Mouse (Mus musculus) embryonic facial prominence, embryonic 11.5 days (tissue): ENCODE measurements around the gene Gm10188. TPM values are rescaled to one million over a fixed set of nuclear protein-coding genes. Genes with fewer than 3 reads are reported as not detected.
A peak's percentile ranks its signal among the peaks of the same experiment; 100 is the strongest.

Experiments used
- ATAC-seq: fragments of 200-750 bp; cut with Nextera tagmentation; replicated peaks from 2 replicates; pipeline ENCODE4 v1.8.0; 2017; ENCODE audit warnings: low read depth; ENCODE audit not compliant: insufficient number of reproducible peaks, low FRiP score, low TSS enrichment
- DNase-seq: peaks from one replicate; pipeline ENCODE4 v3.0.0-alpha.2; 2015; ENCODE audit warnings: low spot score
- H3K27ac ChIP-seq: fragments of 300-500 bp; sonication (generic); replicated peaks from 2 replicates; pipeline ENCODE4 v1.5.1; 2014; ENCODE audit warnings: mild to moderate bottlenecking, low read depth, low read length, control low read depth
- H3K27me3 ChIP-seq: fragments of 300-500 bp; sonication (generic); 2 replicates; pipeline ENCODE4 v1.6.1; 2014; ENCODE audit warnings: mild to moderate bottlenecking, low read length, moderate library complexity, mixed read lengths; ENCODE audit not compliant: control insufficient read depth, insufficient read depth
- H3K36me3 ChIP-seq: fragments of 300-500 bp; sonication (generic); replicated peaks from 2 replicates; pipeline ENCODE4 v1.6.1; 2014; ENCODE audit warnings: low read depth, mild to moderate bottlenecking, low read length, moderate library complexity, mixed read lengths; ENCODE audit not compliant: control insufficient read depth, insufficient read depth
- H3K4me1 ChIP-seq: fragments of 300-500 bp; sonication (generic); 2 replicates; pipeline ENCODE4 v1.6.1; 2014; ENCODE audit warnings: low read length, mixed read lengths; ENCODE audit not compliant: control insufficient read depth, insufficient read depth
- H3K4me2 ChIP-seq: fragments of 300-500 bp; sonication (generic); 2 replicates; pipeline ENCODE4 v1.6.1; 2014; ENCODE audit warnings: low read depth, mild to moderate bottlenecking, control low read depth, low read length, moderate library complexity
- H3K4me3 ChIP-seq: fragments of 300-500 bp; sonication (generic); 2 replicates; pipeline ENCODE4 v1.5.1; 2014; ENCODE audit warnings: low read depth, low read length, control low read depth
- H3K9ac ChIP-seq: fragments of 300-500 bp; sonication (generic); replicated peaks from 2 replicates; pipeline ENCODE4 v1.6.1; 2014; ENCODE audit warnings: mild to moderate bottlenecking, control low read depth, low read length
- H3K9me3 ChIP-seq: fragments of 300-500 bp; sonication (generic); replicated peaks from 2 replicates; pipeline ENCODE4 v1.6.1; 2016; ENCODE audit warnings: mild to moderate bottlenecking, low read length, inconsistent platforms, mixed read lengths; ENCODE audit not compliant: control insufficient read depth
- WGBS: fragments of 180-500 bp; shearing (Covaris S2); extraction: QIAGEN DNeasy Blood & Tissue Kit; methylation state at CpG from one replicate; pipeline ENCODE4 v1.1.7; 2014; 5-methylcytosine and 5-hydroxymethylcytosine counted together
- polyA plus RNA-seq: library from polyadenylated mRNA; unstranded; fragments of >200 nt; fragmentation: Nextera tagmentation; extraction: Ambion mirVana; gene quantifications from 2 replicates; pipeline ENCODE4 v1.2.1, GENCODE M21; 2014

The Gm10188 gene
- polyA plus RNA-seq, 1 experiment from 2014 or later: not detected

DNA sequence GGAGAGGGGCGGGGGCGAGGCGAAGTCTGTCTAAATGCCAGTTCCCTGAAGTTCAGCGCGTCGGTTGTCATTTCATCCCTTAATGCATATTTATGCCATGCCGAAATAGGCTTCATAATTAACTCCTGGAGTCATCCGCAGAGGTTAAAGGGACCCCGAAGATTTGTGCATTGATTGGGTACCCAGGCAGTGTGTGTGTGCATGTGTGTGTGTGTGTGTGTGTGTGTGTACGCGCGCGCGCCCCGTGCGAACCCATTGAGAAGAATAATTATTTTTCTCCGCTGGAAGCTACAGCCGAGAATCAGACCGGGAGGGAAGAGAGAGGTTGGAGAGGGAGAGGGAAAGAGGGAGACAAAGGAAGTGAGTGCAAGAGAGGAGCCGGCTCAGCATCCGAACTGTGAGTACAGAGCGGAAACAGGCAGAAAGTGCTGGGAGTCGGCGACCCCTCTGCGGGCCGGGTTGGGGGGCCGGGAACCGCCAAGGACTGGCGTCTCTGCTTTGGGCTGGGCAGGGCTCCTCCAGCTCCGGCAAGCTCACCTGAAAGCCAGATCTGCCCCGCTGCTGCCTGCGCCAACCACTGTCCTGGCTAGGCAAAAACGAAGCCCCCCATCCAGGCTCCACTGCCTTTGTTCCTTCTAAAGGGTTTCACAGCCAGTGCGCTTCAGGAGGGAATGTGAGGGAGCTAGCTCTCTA is 38.3 kb downstream of the Gm10188 start, which contains the start of the genes Lemd1 and AC124108.1:
TSS of gene Lemd1 (plus strand) at position 339 of the 693 bp plus-strand sequence.
TSS of gene AC124108.1 (plus strand) at position 365 of the 693 bp plus-strand sequence.
- no peaks in the 10 kb centered on the region for H3K36me3 ChIP-seq
- peak within 1 kb of the TSS; percentile 83 for H3K27ac ChIP-seq
- WGBS: under 1% methylated on average over 34 of the region's 34 CpGs
- peak within 1 kb of the TSS; percentile 94 for H3K4me2 ChIP-seq
- H3K4me1 ChIP-seq: peaks cover 2% of the 10 kb centered on the region
- peaks cover 43% of the 10 kb centered on the region for H3K27me3 ChIP-seq
- no peaks in the 10 kb centered on the region for H3K9me3 ChIP-seq
- ATAC-seq: no peak
- peak within 1 kb of the TSS; percentile 89 for H3K9ac ChIP-seq
- peak; percentile 49 for DNase-seq
- H3K4me3 ChIP-seq: peak within 1 kb of the TSS; percentile 69

GRCm38 (mm10) chr1:132190621-132191092 is 38.9 kb downstream of the Gm10188 start:
- ATAC-seq (peak; percentile 16; the same call in 1 of the 2 replicates), DNase-seq (peak; percentile 65)
- no peaks in the 10 kb centered on the region for H3K36me3 ChIP-seq
- peak overlapping the region; percentile 83 for H3K27ac ChIP-seq
- H3K9me3 ChIP-seq: no peaks in the 10 kb centered on the region
- peak overlapping the region; percentile 94 for H3K4me2 ChIP-seq
- WGBS: under 1% methylated on average over 43 of the region's 62 CpGs
- peak overlapping the region; percentile 69 for H3K4me3 ChIP-seq
- peaks cover 43% of the 10 kb centered on the region for H3K27me3 ChIP-seq
- peaks cover 2% of the 10 kb centered on the region for H3K4me1 ChIP-seq
- peak overlapping the region; percentile 89 for H3K9ac ChIP-seq

DNA sequence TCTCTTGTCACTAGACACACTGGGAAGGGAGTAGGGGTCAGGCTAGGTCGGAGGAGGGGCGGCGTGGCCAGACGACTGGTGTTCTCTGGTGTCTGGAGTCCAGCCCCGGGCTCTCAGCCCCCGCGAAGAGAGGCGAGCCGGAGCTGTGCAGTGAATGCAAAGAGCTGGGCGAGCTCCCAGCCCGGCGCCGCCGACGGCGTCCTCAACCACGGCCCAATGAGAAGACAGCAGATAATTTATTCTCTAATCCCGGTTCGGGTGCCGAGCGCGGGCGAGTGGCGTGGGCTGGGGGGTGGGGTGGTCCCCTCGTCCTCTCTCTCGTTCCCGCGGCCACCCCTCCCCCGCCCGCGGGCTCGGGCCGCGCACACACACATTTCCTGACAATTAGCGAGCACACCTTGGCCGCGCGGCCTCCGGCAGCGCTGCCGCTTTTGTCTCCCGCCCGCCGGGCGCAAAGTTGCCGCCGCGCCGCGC is 39.5 kb downstream of the Gm10188 start:
- Histone ChIP-seq H3K27me3 (peaks cover 43% of the 10 kb centered on the region), H3K9ac (peak overlapping the region; percentile 89), H3K9me3 (no peaks in the 10 kb centered on the region), H3K4me1 (peaks cover 2% of the 10 kb centered on the region), H3K4me2 (peak overlapping the region; percentile 94), H3K27ac (peak overlapping the region; percentile 83), H3K4me3 (peak overlapping the region; percentile 69), H3K36me3 (no peaks in the 10 kb centered on the region)
- ATAC-seq: peak; percentile 73
- under 1% methylated on average over 42 of the region's 50 CpGs for WGBS
- DNase-seq: peak; percentile 77

GRCm38 (mm10) chr1:132189231-132189630 is 40.3 kb downstream of the Gm10188 start:
- H3K36me3 ChIP-seq: no peaks in the 10 kb centered on the region
- ATAC-seq (no peak), DNase-seq (no peak)
- no peak overlapping the region for H3K9ac ChIP-seq
- no peaks in the 10 kb centered on the region for H3K9me3 ChIP-seq
- no peak overlapping the region for H3K4me3 ChIP-seq
- peaks cover 43% of the 10 kb centered on the region for H3K27me3 ChIP-seq
- no peak overlapping the region for H3K4me2 ChIP-seq
- H3K27ac ChIP-seq: no peak overlapping the region
- 44% methylated on average over 4 of the region's 4 CpGs for WGBS
- peaks cover 2% of the 10 kb centered on the region for H3K4me1 ChIP-seq

DNA sequence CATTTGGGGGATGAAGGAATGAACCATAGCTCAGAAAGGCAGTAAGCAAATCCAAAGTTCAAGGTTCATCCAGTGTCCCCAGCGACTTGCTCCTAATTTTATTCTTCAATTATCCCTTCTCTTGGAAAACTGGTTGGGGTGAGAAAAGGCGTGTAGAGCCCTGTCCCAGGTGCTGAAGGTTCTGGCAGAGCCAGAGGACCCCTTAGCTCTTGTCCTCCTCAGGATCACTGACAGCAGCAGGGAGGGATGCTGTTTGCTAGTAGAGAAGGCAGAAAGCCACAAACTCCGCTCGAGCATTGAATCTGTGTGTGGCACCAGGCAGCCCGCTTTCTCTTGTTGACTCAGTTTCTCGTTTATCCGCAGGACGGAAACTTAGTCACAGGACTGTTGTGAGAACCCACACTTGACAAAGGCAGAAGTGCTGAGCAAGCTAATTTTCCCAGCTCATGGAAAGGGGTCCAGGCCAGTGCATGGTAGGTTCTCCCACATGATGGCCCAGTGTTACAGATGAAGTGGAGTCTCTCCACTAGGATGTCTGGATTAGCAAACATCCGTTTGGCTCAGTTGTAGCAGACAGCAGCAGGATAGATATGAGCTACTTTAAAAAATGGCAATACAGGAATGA is 41.0 kb downstream of the Gm10188 start:
- H3K4me1 ChIP-seq: peaks cover 2% of the 10 kb centered on the region
- no peaks in the 10 kb centered on the region for H3K36me3 ChIP-seq
- ATAC-seq: no peak
- no peak overlapping the region for H3K27ac ChIP-seq
- H3K9me3 ChIP-seq: no peaks in the 10 kb centered on the region
- no peak overlapping the region for H3K4me2 ChIP-seq
- H3K4me3 ChIP-seq: no peak overlapping the region
- H3K9ac ChIP-seq: no peak overlapping the region
- 40% methylated on average over 9 of the region's 9 CpGs for WGBS
- peak; percentile 58 for DNase-seq
- H3K27me3 ChIP-seq: peaks cover 40% of the 10 kb centered on the region

GRCm38 (mm10) chr1:132186303-132186702 is 43.3 kb downstream of the Gm10188 start:
- DNase-seq (no peak), ATAC-seq (no peak)
- 82% methylated on average over 4 of the region's 4 CpGs for WGBS
- Histone ChIP-seq H3K36me3 (no peaks in the 10 kb centered on the region), H3K4me1 (peaks cover 2% of the 10 kb centered on the region; the same call in 1 of the 2 replicates), H3K4me2 (no peak overlapping the region), H3K9ac (no peak overlapping the region), H3K27ac (no peak overlapping the region), H3K4me3 (no peak overlapping the region), H3K27me3 (peaks cover 22% of the 10 kb centered on the region), H3K9me3 (no peaks in the 10 kb centered on the region)
